ENCODE assay signal across 27 mouse cellular contexts in genomic region chr1:30849955-30850354, GRCm38 (mm10).
"Had no signal": no experiment of that assay in that cellular context is flagged by ENCODE, and none has a peak within 500 bp of the region (broad histone marks: within the 10 kb centered on the region; RNA-seq: fewer than 3 reads in every experiment).

No protein-coding gene starts in this region.

- H3K27ac ChIP-seq: embryonic facial prominence, embryonic 10.5 days; embryonic facial prominence, embryonic 12.5 days; embryonic facial prominence, embryonic 13.5 days; embryonic facial prominence, embryonic 15.5 days; forebrain, embryonic 10.5 days; forebrain, embryonic 12.5 days; forebrain, embryonic 13.5 days; forebrain, embryonic 15.5 days; gastrocnemius, adult 2 months; heart, adult 2 months had no signal

- DNase-seq: cerebellum, adult 8-10 months; cerebellum, adult 9-10 months; cerebellum, adult 9-11 months; cerebellum, postnatal 10 days; cerebellum, postnatal 14 days; cerebellum, postnatal 25 days; cerebellum, postnatal 36 days; embryo, embryonic 11 days; forebrain, postnatal 0 days; gastrocnemius, adult 2 months; gastrocnemius, postnatal 10 days; gastrocnemius, postnatal 14 days; gastrocnemius, postnatal 25 days; gastrocnemius, postnatal 36 days; heart, adult 18-20 months; heart, adult 2 months had no signal

- H3K36me3 ChIP-seq: forebrain, embryonic 15.5 days had no signal

- H3K4me2 ChIP-seq: embryonic facial prominence, embryonic 12.5 days; embryonic facial prominence, embryonic 13.5 days; embryonic facial prominence, embryonic 15.5 days; forebrain, embryonic 12.5 days; forebrain, embryonic 13.5 days; forebrain, embryonic 15.5 days had no signal

- H3K4me3 ChIP-seq: embryonic facial prominence, embryonic 10.5 days; embryonic facial prominence, embryonic 12.5 days; embryonic facial prominence, embryonic 13.5 days; embryonic facial prominence, embryonic 15.5 days; erythroblast, embryonic 14.5 days; forebrain, embryonic 10.5 days; forebrain, embryonic 12.5 days; forebrain, embryonic 13.5 days; forebrain, embryonic 15.5 days; gastrocnemius, adult 2 months; heart, adult 2 months had no signal

- H3K9ac ChIP-seq: embryonic facial prominence, embryonic 12.5 days; embryonic facial prominence, embryonic 13.5 days; embryonic facial prominence, embryonic 15.5 days; forebrain, embryonic 12.5 days; forebrain, embryonic 13.5 days; forebrain, embryonic 15.5 days; forebrain, postnatal 0 days had no signal

- ATAC-seq: forebrain, embryonic 13.5 days; forebrain, embryonic 14.5 days; forebrain, embryonic 15.5 days; forebrain, embryonic 16.5 days; forebrain, postnatal 0 days had no signal

- H3K27me3 ChIP-seq: embryonic facial prominence, embryonic 12.5 days; embryonic facial prominence, embryonic 13.5 days; embryonic facial prominence, embryonic 15.5 days; forebrain, embryonic 12.5 days; forebrain, embryonic 13.5 days; forebrain, embryonic 15.5 days had no signal

- H3K4me1 ChIP-seq: embryonic facial prominence, embryonic 10.5 days; embryonic facial prominence, embryonic 12.5 days; embryonic facial prominence, embryonic 13.5 days; embryonic facial prominence, embryonic 15.5 days; forebrain, embryonic 10.5 days; forebrain, embryonic 12.5 days; forebrain, embryonic 13.5 days; forebrain, embryonic 15.5 days had no signal

- H3K9me3 ChIP-seq: embryonic facial prominence, embryonic 10.5 days; embryonic facial prominence, embryonic 12.5 days; embryonic facial prominence, embryonic 13.5 days; embryonic facial prominence, embryonic 15.5 days; forebrain, embryonic 10.5 days; forebrain, embryonic 12.5 days; forebrain, embryonic 13.5 days; forebrain, embryonic 15.5 days had no signal
